Mouse (Mus musculus) spleen, adult 2 months (tissue): Measurements from ENCODE around the gene Onecut3.

Experiments
- CTCF ChIP-seq: fragments of 200-500 bp; IDR thresholded peaks from 2 replicates; pipeline ENCODE4 v1.5.1; 2011; ENCODE audit warnings: mild to moderate bottlenecking, inconsistent platforms; ENCODE audit not compliant: insufficient read depth, insufficient read length, insufficient replicate concordance; ENCODE audit errors: extremely low read depth
- POLR2A ChIP-seq: fragments of 200-500 bp; IDR thresholded peaks from 2 replicates; pipeline ENCODE4 v1.6.1; 2011; ENCODE audit warnings: low read depth, low read length, inconsistent platforms

DNA sequence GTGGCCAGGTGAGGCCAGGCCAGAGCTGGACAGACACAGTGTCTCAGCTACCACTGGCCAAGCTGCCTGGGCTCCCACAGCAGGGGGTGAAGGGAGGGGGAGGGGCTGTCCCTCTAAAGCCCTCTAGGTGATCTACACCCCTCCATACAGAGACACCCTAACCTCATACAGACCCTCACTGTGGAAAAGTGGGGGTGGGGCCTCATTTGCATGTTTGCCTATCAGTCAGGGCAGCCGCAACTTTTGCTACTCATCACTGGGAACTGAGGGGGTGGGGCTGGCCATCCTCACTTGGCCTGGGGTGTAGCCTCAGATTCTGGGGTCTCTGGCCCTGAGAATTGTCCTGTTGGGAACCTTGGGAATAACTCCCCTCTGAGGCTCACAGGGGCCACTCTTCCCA lies 49.6 kb upstream of the Onecut3 start:
- no peak for TF ChIP-seq CTCF
- TF ChIP-seq POLR2A = no peak
